Mouse (Mus musculus) embryonic facial prominence, embryonic 12.5 days (tissue): Measurements from ENCODE around the gene Mmp1b. TPM values are rescaled to one million over a fixed set of nuclear protein-coding genes. Genes with fewer than 3 reads are reported as not detected.
"Not testable (repeated sequence)": the region's sequence is repeated elsewhere in the genome, so short reads cannot be mapped to it uniquely, and the experiment has no call there.

Experiments
- ATAC-seq: fragments of 200-750 bp; cut with Nextera tagmentation; 2 replicates; pipeline ENCODE4 v1.8.0; 2017; ENCODE audit not compliant: insufficient number of reproducible peaks, insufficient read depth, low FRiP score, low TSS enrichment
- H3K27ac ChIP-seq: fragments of 300-500 bp; sonication (generic); 2 replicates; pipeline ENCODE4 v1.5.1; 2016; ENCODE audit warnings: mild to moderate bottlenecking
- H3K27me3 ChIP-seq: fragments of 300-500 bp; sonication (generic); 2 replicates; pipeline ENCODE4 v1.6.1; 2016; ENCODE audit warnings: mild to moderate bottlenecking, moderate library complexity
- H3K36me3 ChIP-seq: fragments of 300-500 bp; sonication (generic); 2 replicates; pipeline ENCODE4 v1.6.1; 2016; ENCODE audit warnings: mild to moderate bottlenecking
- H3K4me1 ChIP-seq: fragments of 300-500 bp; sonication (generic); 2 replicates; pipeline ENCODE4 v1.6.1; 2016
- H3K4me2 ChIP-seq: fragments of 300-500 bp; sonication (generic); replicated peaks from 2 replicates; pipeline ENCODE4 v1.6.1; 2016; ENCODE audit warnings: mild to moderate bottlenecking, moderate library complexity
- H3K4me3 ChIP-seq: fragments of 300-500 bp; sonication (generic); 2 replicates; pipeline ENCODE4 v1.5.1; 2016; ENCODE audit warnings: mild to moderate bottlenecking
- H3K9ac ChIP-seq: fragments of 300-500 bp; sonication (generic); 2 replicates; pipeline ENCODE4 v1.6.1; 2016; ENCODE audit warnings: mild to moderate bottlenecking, moderate library complexity
- H3K9me3 ChIP-seq: fragments of 300-500 bp; sonication (generic); 2 replicates; pipeline ENCODE4 v1.6.1; 2016; ENCODE audit warnings: mild to moderate bottlenecking, moderate library complexity
- WGBS: fragments of 180-500 bp; shearing (Covaris S2); methylation state at CpG from one replicate; pipeline ENCODE4 v1.1.7; 2016; 5-methylcytosine and 5-hydroxymethylcytosine counted together
- polyA plus RNA-seq: library from polyadenylated mRNA; unstranded; fragments of >200 nt; fragmentation: Nextera tagmentation; extraction: Ambion mirVana; gene quantifications from 2 replicates; pipeline ENCODE4 v1.2.1, GENCODE M21; 2016

Gene Mmp1b
- polyA plus RNA-seq: not detected in 2 replicates

- Histone ChIP-seq H3K4me2 (no peak within 1 kb of the TSS), H3K27ac (no peak within 1 kb of the TSS), H3K9me3 (no peaks in the 10 kb centered on the region), H3K27me3 (no peaks in the 10 kb centered on the region), H3K4me1 (no peaks in the 10 kb centered on the region), H3K36me3 (no peaks in the 10 kb centered on the region), H3K4me3 (no peak within 1 kb of the TSS), H3K9ac (no peak within 1 kb of the TSS)
- ATAC-seq: no peak
Observed at GRCm38 (mm10) chr9:7387947-7388346, at the start of gene Mmp1b. Mmp1b (minus strand) TSS chr9:7388047.

GRCm38 (mm10) chr9:7396556-7396955, 8.7 kb upstream of the Mmp1b start:
- H3K36me3 ChIP-seq, ATAC-seq: not testable (repeated sequence)
- 77% methylated on average over 8 of the region's 8 CpGs for WGBS

GRCm38 (mm10) chr9:7354535-7354934, 33.3 kb downstream of the Mmp1b start:
- Histone ChIP-seq H3K4me3 (no peak overlapping the region), H3K27ac (no peak overlapping the region), H3K9ac (no peak overlapping the region), H3K4me2 (no peak overlapping the region), H3K27me3 (no peaks in the 10 kb centered on the region), H3K4me1 (no peaks in the 10 kb centered on the region), H3K36me3 (no peaks in the 10 kb centered on the region), H3K9me3 (no peaks in the 10 kb centered on the region)
- 79% methylated on average over 3 of the region's 3 CpGs for WGBS
- no peak for ATAC-seq

More at GRCm38 (mm10) chr9:7396556-7396955, 8.7 kb upstream of the Mmp1b start:
- H3K4me2 ChIP-seq, H3K4me1 ChIP-seq, H3K9me3 ChIP-seq, H3K4me3 ChIP-seq, H3K27me3 ChIP-seq, H3K27ac ChIP-seq, H3K9ac ChIP-seq: not testable (repeated sequence)

GRCm38 (mm10) chr9:7345513-7345912, 42.3 kb downstream of the Mmp1b start:
- Histone ChIP-seq H3K36me3 (no peaks in the 10 kb centered on the region), H3K27ac (no peak overlapping the region), H3K4me2 (no peak overlapping the region), H3K27me3 (no peaks in the 10 kb centered on the region), H3K9me3 (no peaks in the 10 kb centered on the region), H3K4me3 (no peak overlapping the region), H3K9ac (no peak overlapping the region), H3K4me1 (no peaks in the 10 kb centered on the region)
- ATAC-seq: no peak
- 90% methylated on average over 2 of the region's 2 CpGs for WGBS

GRCm38 (mm10) chr9:7344107-7344506, 43.7 kb downstream of the Mmp1b start, which contains the start of gene Mmp12:
Mmp12 (plus strand) TSS chr9:7344381.
- H3K36me3 ChIP-seq: no peaks in the 10 kb centered on the region
- no peaks in the 10 kb centered on the region for H3K9me3 ChIP-seq
- H3K4me3 ChIP-seq: no peak within 1 kb of the TSS
- no peak within 1 kb of the TSS for H3K27ac ChIP-seq
- no peaks in the 10 kb centered on the region for H3K4me1 ChIP-seq
- H3K9ac ChIP-seq: no peak within 1 kb of the TSS
- H3K27me3 ChIP-seq: no peaks in the 10 kb centered on the region
- no peak for ATAC-seq
- H3K4me2 ChIP-seq: no peak within 1 kb of the TSS

- Histone ChIP-seq H3K9ac (no peak overlapping the region), H3K27ac (no peak overlapping the region), H3K27me3 (no peaks in the 10 kb centered on the region), H3K9me3 (no peaks in the 10 kb centered on the region), H3K36me3 (no peaks in the 10 kb centered on the region), H3K4me2 (no peak overlapping the region), H3K4me3 (no peak overlapping the region), H3K4me1 (no peaks in the 10 kb centered on the region)
- ATAC-seq: no peak
Observed at GRCm38 (mm10) chr9:7336740-7337483, 50.9 kb downstream of the Mmp1b start.

- Histone ChIP-seq H3K36me3 (no peaks in the 10 kb centered on the region), H3K27me3 (no peaks in the 10 kb centered on the region), H3K4me2 (no peak overlapping the region), H3K4me3 (no peak overlapping the region), H3K4me1 (no peaks in the 10 kb centered on the region), H3K9ac (no peak overlapping the region), H3K9me3 (no peaks in the 10 kb centered on the region), H3K27ac (no peak overlapping the region)
- ATAC-seq: no peak
- 89% methylated on average over 5 of the region's 6 CpGs for WGBS
Observed at GRCm38 (mm10) chr9:7335766-7336680, 51.8 kb downstream of the Mmp1b start.

- Histone ChIP-seq H3K9me3 (no peaks in the 10 kb centered on the region), H3K4me1 (no peaks in the 10 kb centered on the region), H3K36me3 (no peaks in the 10 kb centered on the region), H3K27me3 (no peaks in the 10 kb centered on the region), H3K4me3 (no peak overlapping the region), H3K9ac (no peak overlapping the region), H3K4me2 (no peak overlapping the region), H3K27ac (no peak overlapping the region)
- no peak for ATAC-seq
Observed at GRCm38 (mm10) chr9:7331847-7332246, 56.0 kb downstream of the Mmp1b start.

Other genes starting within 250 kb of the Mmp1b start
- 22.8 and 24.9 TPM in 2 replicates for gene Dync2h1, start 203.6 kb downstream of the Mmp1b start, polyA plus RNA-seq
- 165 and 168 TPM in 2 replicates for gene Dcun1d5, start 203.5 kb downstream of the Mmp1b start, polyA plus RNA-seq
- gene Mmp13, start 115.5 kb downstream of the Mmp1b start, polyA plus RNA-seq: not detected in 2 replicates
- not detected in 2 replicates for gene Mmp12, start 43.7 kb downstream of the Mmp1b start, polyA plus RNA-seq
- not detected in 2 replicates for gene Mmp3, start 57.8 kb upstream of the Mmp1b start, polyA plus RNA-seq
- gene Mmp10, start 114.3 kb upstream of the Mmp1b start, polyA plus RNA-seq: not detected in 2 replicates
- 0.24 and 0.55 TPM in 2 replicates for gene Mmp8, start 170.4 kb upstream of the Mmp1b start, polyA plus RNA-seq
- gene Mmp27, start 183.3 kb upstream of the Mmp1b start, polyA plus RNA-seq: not detected in 2 replicates
- gene Mmp20, start 240.2 kb upstream of the Mmp1b start, polyA plus RNA-seq: not detected in 2 replicates